Mouse (Mus musculus): ENCODE measurements at regions not wholly inside any gene's neighbourhood (a gene's known extent, or its start where the extent isn't known, plus 50 kb on each side); places are given as distances from the start of the nearest gene placed in this dataset.

DNA sequence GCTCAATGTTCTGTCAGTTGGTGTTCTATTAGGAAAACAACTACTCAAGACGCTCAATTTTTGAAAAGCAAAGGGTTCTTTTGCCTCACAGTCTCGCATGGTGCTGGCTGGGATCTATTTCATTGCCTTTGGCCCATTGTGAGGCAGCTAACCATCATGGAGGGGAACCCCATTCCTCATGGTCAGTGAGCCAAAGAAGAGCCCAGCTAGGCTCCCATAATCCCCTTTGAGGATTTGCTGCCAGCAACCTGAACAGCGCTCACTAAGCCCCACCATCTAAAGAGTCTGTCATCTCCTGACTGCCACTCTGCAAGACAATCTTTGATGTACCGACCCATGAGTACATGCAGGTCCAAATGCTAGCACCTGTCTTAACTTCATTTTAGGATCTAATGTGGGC, 53.1 kb upstream of the Galnt7 start:
- DNase-seq, result no peak

DNA sequence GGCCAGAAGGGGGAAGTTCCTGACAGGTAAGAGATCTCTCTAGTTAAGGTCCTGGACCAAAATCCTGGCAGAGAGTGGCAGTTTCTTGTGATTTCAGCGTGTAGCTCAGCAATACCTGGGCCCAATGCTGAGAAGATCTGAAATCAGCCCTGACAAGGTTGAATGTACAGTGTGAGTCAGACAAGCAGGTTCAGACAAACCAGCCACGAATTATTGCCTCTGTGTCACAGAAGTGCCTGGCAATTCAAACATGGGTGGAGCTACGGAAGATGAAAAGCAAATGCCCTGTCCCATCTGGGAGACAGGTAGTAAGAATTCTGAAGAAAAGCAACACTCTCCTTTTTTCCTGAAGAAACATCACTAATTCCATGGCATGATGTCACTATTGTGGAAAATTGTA, 51.3 kb upstream of the Galnt7 start:
- DNase-seq, result no peak

DNA sequence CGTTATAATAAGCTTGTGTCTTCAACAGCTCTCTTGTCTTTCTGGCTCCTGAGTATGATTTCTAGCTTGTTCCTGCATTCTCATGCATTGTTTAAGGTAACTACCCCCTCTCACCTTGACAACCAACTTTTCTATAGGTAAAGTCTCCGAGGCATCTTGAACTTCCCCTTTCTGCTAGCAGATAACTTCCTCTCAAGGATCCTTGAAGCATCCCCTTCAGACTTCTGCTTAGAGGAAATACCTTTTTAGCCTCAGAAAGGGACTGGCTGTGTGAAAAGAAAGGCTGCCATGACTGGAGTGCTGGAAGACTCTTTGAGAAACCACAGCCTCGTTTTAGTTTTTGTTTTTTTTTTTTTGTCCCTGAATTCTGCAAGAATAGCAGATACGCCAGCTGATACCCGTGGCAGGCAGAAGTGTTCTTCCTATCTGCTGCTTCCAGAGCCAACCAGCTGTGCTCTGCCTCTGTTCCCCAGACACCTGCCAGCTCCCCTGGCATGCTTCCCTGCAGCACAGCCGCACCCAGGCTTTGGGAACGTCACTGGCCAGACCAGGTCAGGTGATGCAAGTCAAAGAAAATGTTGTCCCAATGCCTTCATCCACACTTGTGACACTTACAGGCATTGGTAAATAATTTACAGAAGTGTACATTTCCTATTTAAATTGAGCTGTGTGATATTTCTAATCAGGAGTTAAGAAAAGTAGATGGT, 49.7 kb upstream of the Galnt7 start:
- peak; percentile 5 for DNase-seq
